ENCODE assay signal across 27 mouse cellular contexts in genomic region chr4:7251641-7252040, GRCm38 (mm10).
"Had no signal": no experiment of that assay in that cellular context is flagged by ENCODE, and none has a peak within 500 bp of the region (broad histone marks: within the 10 kb centered on the region; RNA-seq: fewer than 3 reads in every experiment).

No protein-coding gene starts in this region.

- H3K27ac ChIP-seq: gastrocnemius, adult 2 months; heart, adult 2 months; hindbrain, embryonic 10.5 days; hindbrain, embryonic 12.5 days; hindbrain, embryonic 14.5 days; intestine, embryonic 15.5 days; layer of hippocampus, adult 2 months; left cerebral cortex, adult 2 months; limb, embryonic 10.5 days; limb, embryonic 12.5 days; liver, embryonic 13.5 days; liver, embryonic 15.5 days had no signal

- ATAC-seq: hindbrain, embryonic 16.5 days; inflammation-experienced regulatory T-cells, adult 6 months; intestine, embryonic 15.5 days; intestine, postnatal 0 days had no signal

- H3K4me3 ChIP-seq: gastrocnemius, adult 2 months; heart, adult 2 months; heart, embryonic 12.5 days; hindbrain, embryonic 10.5 days; hindbrain, embryonic 12.5 days; intestine, embryonic 15.5 days; layer of hippocampus, adult 2 months; left cerebral cortex, adult 2 months; limb, embryonic 10.5 days; limb, embryonic 12.5 days; liver, embryonic 13.5 days; liver, embryonic 15.5 days had no signal

- H3K9me3 ChIP-seq: heart, embryonic 12.5 days; hindbrain, embryonic 10.5 days; hindbrain, embryonic 12.5 days; intestine, embryonic 15.5 days; limb, embryonic 10.5 days; limb, embryonic 12.5 days; liver, embryonic 13.5 days; liver, embryonic 15.5 days had no signal

- H3K4me2 ChIP-seq: heart, embryonic 12.5 days; hindbrain, embryonic 12.5 days; hindbrain, embryonic 14.5 days; intestine, embryonic 15.5 days; limb, embryonic 12.5 days; liver, embryonic 11.5 days; liver, embryonic 13.5 days; liver, embryonic 15.5 days had no signal

- H3K4me1 ChIP-seq: heart, embryonic 12.5 days; hindbrain, embryonic 12.5 days; intestine, embryonic 15.5 days; limb, embryonic 10.5 days; limb, embryonic 12.5 days; liver, embryonic 13.5 days; liver, embryonic 15.5 days had no signal

- H3K9ac ChIP-seq: heart, embryonic 12.5 days; hindbrain, embryonic 12.5 days; hindbrain, embryonic 14.5 days; intestine, embryonic 15.5 days; limb, embryonic 12.5 days; liver, embryonic 13.5 days; liver, embryonic 15.5 days had no signal

- H3K36me3 ChIP-seq: heart, embryonic 12.5 days; hindbrain, embryonic 10.5 days; hindbrain, embryonic 12.5 days; intestine, embryonic 15.5 days; limb, embryonic 10.5 days; limb, embryonic 12.5 days; liver, embryonic 13.5 days; liver, embryonic 15.5 days had no signal

- DNase-seq: gastrocnemius, adult 2 months; gastrocnemius, postnatal 10 days; gastrocnemius, postnatal 25 days; heart, adult 2 months; heart, postnatal 10 days; heart, postnatal 4 days; kidney, adult 18-20 months; kidney, adult 8-10 months; kidney, postnatal 10 days; kidney, postnatal 25 days; kidney, postnatal 4 days; liver; liver, embryonic 13.5 days had no signal

- H3K27me3 ChIP-seq: heart, embryonic 12.5 days; hindbrain, embryonic 12.5 days; intestine, embryonic 15.5 days; limb, embryonic 12.5 days; liver, embryonic 13.5 days; liver, embryonic 15.5 days had no signal
